Mouse (Mus musculus) heart, postnatal 0 days (tissue): ENCODE measurements around the gene Zcwpw1. TPM values are rescaled to one million over a fixed set of nuclear protein-coding genes. Genes with fewer than 3 reads are reported as not detected.
A peak's percentile ranks its signal among the peaks of the same experiment; 100 is the strongest.

Experiments
- ATAC-seq: fragments of 200-750 bp; cut with Nextera tagmentation; 2 replicates; pipeline ENCODE4 v1.8.0; 2017; ENCODE audit warnings: low read depth, moderate number of reproducible peaks, moderate library complexity; ENCODE audit not compliant: insufficient read depth
- DNase-seq: peaks from one replicate; pipeline ENCODE4 v3.0.0-alpha.2; 2016; ENCODE audit warnings: low spot score
- H3K27ac ChIP-seq: fragments of 300-500 bp; sonication (generic); 2 replicates; pipeline ENCODE4 v1.5.1; 2014; ENCODE audit warnings: low read depth, mild to moderate bottlenecking
- H3K27me3 ChIP-seq: fragments of 300-500 bp; sonication (generic); 2 replicates; pipeline ENCODE4 v1.6.1; 2014; ENCODE audit warnings: low read length, mixed read lengths; ENCODE audit not compliant: control insufficient read depth, insufficient read depth
- H3K36me3 ChIP-seq: fragments of 300-500 bp; sonication (generic); replicated peaks from 2 replicates; pipeline ENCODE4 v1.6.1; 2014; ENCODE audit warnings: low read length, mixed read lengths; ENCODE audit not compliant: control insufficient read depth, insufficient read depth
- H3K4me1 ChIP-seq: fragments of 300-500 bp; sonication (generic); 2 replicates; pipeline ENCODE4 v1.6.1; 2014; ENCODE audit warnings: antibody characterized with exemption; ENCODE audit not compliant: control insufficient read depth, insufficient read depth
- H3K4me2 ChIP-seq: fragments of 300-500 bp; sonication (generic); 2 replicates; pipeline ENCODE4 v1.6.1; 2014; ENCODE audit warnings: low read depth, mild to moderate bottlenecking, low read length, moderate library complexity
- H3K4me3 ChIP-seq: fragments of 300-500 bp; sonication (generic); 2 replicates; pipeline ENCODE4 v1.5.1; 2014; ENCODE audit warnings: low read depth, low read length
- H3K9ac ChIP-seq: fragments of 300-500 bp; sonication (generic); replicated peaks from 2 replicates; pipeline ENCODE4 v1.6.1; 2014; ENCODE audit warnings: low read depth, low read length, mixed read lengths
- H3K9me3 ChIP-seq: fragments of 300-500 bp; sonication (generic); replicated peaks from 2 replicates; pipeline ENCODE4 v1.6.1; 2016; ENCODE audit warnings: low read length; ENCODE audit not compliant: control insufficient read depth
- CTCF ChIP-seq: IDR thresholded peaks from 2 replicates; pipeline ENCODE4 v1.5.1; 2016; ENCODE audit warnings: antibody characterized with exemption, control low read depth, low read depth
- EP300 ChIP-seq: IDR thresholded peaks from 2 replicates; pipeline ENCODE4 v1.6.1; 2016; ENCODE audit warnings: antibody characterized with exemption, low read depth
- WGBS: fragments of 180-500 bp; shearing (Covaris S2); extraction: QIAGEN DNeasy Blood & Tissue Kit; methylation state at CpG from one replicate; pipeline ENCODE4 v1.1.7; 2014; 5-methylcytosine and 5-hydroxymethylcytosine counted together
- polyA plus RNA-seq: library from polyadenylated mRNA; unstranded; fragments of >200 nt; fragmentation: Nextera tagmentation; extraction: Ambion mirVana; gene quantifications from 2 replicates; pipeline ENCODE4 v1.2.1, GENCODE M21; 2015
- total RNA-seq: library from RNA; depleted of rRNA; stranded (reverse); fragments of >200 nt; gene quantifications from 2 replicates; pipeline ENCODE4 v1.2.3, GENCODE M21; 2014; ENCODE audit warnings: low replicate concordance

Gene Zcwpw1
- total and polyA plus RNA-seq, 2 experiments from 2014 or later: 2.2 to 8.7 TPM

DNA sequence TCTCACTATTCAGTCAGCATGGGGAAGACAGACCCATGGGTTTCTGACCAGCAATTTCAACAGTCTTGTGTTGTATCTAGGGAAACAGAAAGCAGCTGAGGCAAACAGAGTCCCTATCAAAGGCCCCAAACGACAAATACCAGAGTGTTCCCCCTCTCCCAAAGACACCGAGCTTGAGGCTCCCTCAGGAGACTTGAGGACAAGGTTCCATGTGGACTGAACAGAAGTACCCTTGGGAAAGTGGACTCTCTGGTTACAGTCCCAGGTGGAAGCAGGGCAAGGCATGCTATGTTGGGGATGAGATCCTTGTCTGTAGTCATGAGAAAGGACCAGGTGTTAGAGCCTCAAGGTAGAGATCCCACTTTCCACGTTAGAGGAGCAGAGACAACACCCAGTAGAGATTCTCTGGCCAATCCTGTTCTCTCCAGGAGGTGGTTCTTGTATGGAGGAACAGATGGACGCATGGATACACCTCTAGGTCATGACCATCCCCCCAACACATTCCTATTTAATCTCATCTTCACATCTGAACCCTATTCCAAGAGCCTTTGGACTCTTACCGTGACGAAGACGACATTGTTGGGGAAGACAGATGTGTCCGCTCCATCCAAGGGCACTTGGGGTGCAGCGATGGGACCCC is 3.6 kb upstream of the Zcwpw1 start:
- no peak for ATAC-seq

GRCm38 (mm10) chr5:137784546-137784945 is 3.1 kb upstream of the Zcwpw1 start:
- Histone ChIP-seq H3K4me3 (peak overlapping the region; percentile 95), H3K36me3 (peaks cover 42% of the 10 kb centered on the region), H3K9ac (peak overlapping the region; percentile 93), H3K9me3 (no peaks in the 10 kb centered on the region), H3K27ac (no peak overlapping the region), H3K27me3 (no peaks in the 10 kb centered on the region), H3K4me1 (peaks cover 32% of the 10 kb centered on the region), H3K4me2 (peak overlapping the region; percentile 98)
- WGBS: 69% methylated on average over 14 of the region's 14 CpGs
- DNase-seq: no peak
- ATAC-seq: no peak
- TF ChIP-seq CTCF: no peak
- TF ChIP-seq EP300: no peak

More for the DNA sequence above, 3.6 kb upstream of the Zcwpw1 start:
- peaks cover 42% of the 10 kb centered on the region for H3K36me3 ChIP-seq
- H3K27ac ChIP-seq: no peak overlapping the region
- H3K4me2 ChIP-seq: peak overlapping the region; percentile 98
- H3K9ac ChIP-seq: peak overlapping the region; percentile 93
- WGBS: 53% methylated on average over 9 of the region's 9 CpGs
- TF ChIP-seq CTCF: no peak
- TF ChIP-seq EP300: no peak
- DNase-seq: no peak
- peaks cover 34% of the 10 kb centered on the region for H3K4me1 ChIP-seq
- H3K27me3 ChIP-seq: no peaks in the 10 kb centered on the region
- H3K4me3 ChIP-seq: peak overlapping the region; percentile 95
- no peaks in the 10 kb centered on the region for H3K9me3 ChIP-seq

- WGBS: 3% methylated on average over 60 of the region's 62 CpGs
- Histone ChIP-seq H3K27ac (peak overlapping the region; percentile 100), H3K4me2 (peak overlapping the region; percentile 98), H3K9me3 (no peaks in the 10 kb centered on the region), H3K4me1 (peaks cover 27% of the 10 kb centered on the region), H3K4me3 (peak overlapping the region; percentile 95), H3K36me3 (peaks cover 40% of the 10 kb centered on the region), H3K9ac (peak overlapping the region; percentile 93), H3K27me3 (no peaks in the 10 kb centered on the region)
- 0 out of 2 replicates have a peak, but pooled peaks have one; percentile 1 for ATAC-seq
- TF ChIP-seq CTCF (no peak), EP300 (no peak)
- no peak for DNase-seq
Observed at GRCm38 (mm10) chr5:137785164-137786031, 2.2 kb upstream of the Zcwpw1 start.

GRCm38 (mm10) chr5:137786109-137786942 is 1.3 kb upstream of the Zcwpw1 start:
- Histone ChIP-seq H3K4me3 (peak overlapping the region; percentile 95), H3K36me3 (peaks cover 31% of the 10 kb centered on the region), H3K4me2 (peak overlapping the region; percentile 98), H3K27ac (peak overlapping the region; percentile 100), H3K9ac (peak overlapping the region; percentile 93), H3K27me3 (no peaks in the 10 kb centered on the region), H3K4me1 (peaks cover 27% of the 10 kb centered on the region), H3K9me3 (no peaks in the 10 kb centered on the region)
- TF ChIP-seq CTCF: no peak
- TF ChIP-seq EP300: peak; percentile 70
- DNase-seq (peak; percentile 99), ATAC-seq (peak; percentile 91)
- WGBS: under 1% methylated on average over 78 of the region's 79 CpGs

DNA sequence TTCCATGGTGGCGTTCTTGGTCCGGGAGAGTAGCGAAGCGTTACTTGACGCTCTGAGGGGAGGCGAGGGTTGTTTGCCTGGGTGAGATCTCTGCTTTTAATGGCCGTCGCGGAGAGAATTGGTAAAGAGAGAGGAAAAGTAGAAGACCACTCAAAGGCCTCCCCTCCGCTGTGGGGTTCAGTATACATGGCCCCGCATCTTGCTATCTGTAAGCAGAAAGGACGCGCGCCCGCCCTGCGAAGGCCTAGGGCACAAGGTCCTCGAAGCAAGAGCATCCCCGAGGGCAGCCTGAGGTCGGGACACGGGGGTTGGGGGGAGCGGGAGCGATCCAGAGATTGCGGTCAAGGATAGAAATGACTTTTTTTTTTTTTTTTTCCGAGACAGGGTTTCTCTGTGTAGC is 573 bp downstream of the Zcwpw1 start:
- Histone ChIP-seq H3K4me3 (0 out of 2 replicates have a peak overlapping the region, but pooled peaks have one; percentile 50), H3K27me3 (no peaks in the 10 kb centered on the region), H3K4me2 (peak overlapping the region; percentile 68), H3K9ac (no peak overlapping the region), H3K27ac (no peak overlapping the region), H3K4me1 (peaks cover 26% of the 10 kb centered on the region), H3K9me3 (no peaks in the 10 kb centered on the region), H3K36me3 (peaks cover 13% of the 10 kb centered on the region)
- WGBS: 70% methylated on average over 24 of the region's 24 CpGs
- TF ChIP-seq CTCF (no peak), EP300 (no peak)
- ATAC-seq (no peak), DNase-seq (no peak)
